Mouse (Mus musculus): ENCODE results near the gene Wnt9b. TPM values are rescaled to one million over a fixed set of nuclear protein-coding genes. Genes with fewer than 3 reads are reported as not detected.
A peak's percentile ranks its signal among the peaks of the same experiment; 100 is the strongest.
"Not testable (repeated sequence)": the region's sequence is repeated elsewhere in the genome, so short reads cannot be mapped to it uniquely, and the experiment has no call there.

The Wnt9b gene
- total RNA-seq (2014; fragmentation: Nextera tagmentation) (not detected in 2 replicates), total RNA-seq (2017) (not detected in 2 replicates)

GRCm38 (mm10) chr11:103749306-103750089 lies at the start of gene Wnt9b:
Gene Wnt9b, minus strand, starts transcription at chr11:103749821.
- peak; percentile 21; the same call in 1 of the 2 replicates for ATAC-seq (replicated peaks; ENCODE audit: poor library complexity, severe bottlenecking)

- no peak for ATAC-seq (replicated peaks; ENCODE audit: poor library complexity, severe bottlenecking)
Measured at GRCm38 (mm10) chr11:103789951-103790350, 40.3 kb upstream of the Wnt9b start.

GRCm38 (mm10) chr11:103780152-103780551 lies 30.5 kb upstream of the Wnt9b start:
- ATAC-seq (replicated peaks; ENCODE audit: poor library complexity, severe bottlenecking), result no peak

- 0 out of 2 replicates have a peak, but pooled peaks have one; percentile 7 for ATAC-seq (replicated peaks; ENCODE audit: poor library complexity, severe bottlenecking)
Measured at GRCm38 (mm10) chr11:103774228-103774530, 24.6 kb upstream of the Wnt9b start.

- peak; percentile 28; the same call in 1 of the 2 replicates for ATAC-seq (replicated peaks; ENCODE audit: poor library complexity, severe bottlenecking)
Measured at GRCm38 (mm10) chr11:103773387-103774227, 24.0 kb upstream of the Wnt9b start, which contains the start of gene Wnt3. Gene Wnt3, plus strand, starts transcription at chr11:103774150.

GRCm38 (mm10) chr11:103772505-103773386 lies 23.1 kb upstream of the Wnt9b start:
- no peak for ATAC-seq (replicated peaks; ENCODE audit: poor library complexity, severe bottlenecking)

GRCm38 (mm10) chr11:103771160-103771817 lies 21.7 kb upstream of the Wnt9b start:
- no peak for ATAC-seq (replicated peaks; ENCODE audit: poor library complexity, severe bottlenecking)

GRCm38 (mm10) chr11:103765556-103766011 lies 16.0 kb upstream of the Wnt9b start:
- ATAC-seq (replicated peaks; ENCODE audit: poor library complexity, severe bottlenecking), result no peak

GRCm38 (mm10) chr11:103764601-103765000 lies 15.0 kb upstream of the Wnt9b start:
- ATAC-seq (replicated peaks; ENCODE audit: poor library complexity, severe bottlenecking), result no peak

- ATAC-seq (replicated peaks; ENCODE audit: poor library complexity, severe bottlenecking), result peak; percentile 76
Measured at GRCm38 (mm10) chr11:103763410-103764163, 14.0 kb upstream of the Wnt9b start.

GRCm38 (mm10) chr11:103760891-103761290 lies 11.3 kb upstream of the Wnt9b start:
- ATAC-seq (replicated peaks; ENCODE audit: poor library complexity, severe bottlenecking), result not testable (repeated sequence)

- no peak for ATAC-seq (replicated peaks; ENCODE audit: poor library complexity, severe bottlenecking)
Measured at GRCm38 (mm10) chr11:103760101-103760500, 10.5 kb upstream of the Wnt9b start.

- ATAC-seq (replicated peaks; ENCODE audit: poor library complexity, severe bottlenecking), result peak; percentile 89
Measured at GRCm38 (mm10) chr11:103758706-103759105, 9.1 kb upstream of the Wnt9b start.

GRCm38 (mm10) chr11:103758054-103758453 lies 8.4 kb upstream of the Wnt9b start:
- no peak for ATAC-seq (replicated peaks; ENCODE audit: poor library complexity, severe bottlenecking)

- peak; percentile 89 for ATAC-seq (replicated peaks; ENCODE audit: poor library complexity, severe bottlenecking)
Measured at GRCm38 (mm10) chr11:103750612-103751011, 991 bp upstream of the Wnt9b start.

GRCm38 (mm10) chr11:103735046-103735781 lies 14.4 kb downstream of the Wnt9b start:
- ATAC-seq (replicated peaks; ENCODE audit: poor library complexity, severe bottlenecking), result no peak

- no peak for ATAC-seq (replicated peaks; ENCODE audit: poor library complexity, severe bottlenecking)
Measured at GRCm38 (mm10) chr11:103734411-103735045, 15.1 kb downstream of the Wnt9b start.

- ATAC-seq (replicated peaks; ENCODE audit: poor library complexity, severe bottlenecking), result no peak
Measured at GRCm38 (mm10) chr11:103733961-103734360, 15.7 kb downstream of the Wnt9b start.

All from granulocyte monocyte progenitor cell, adult 5-6 weeks (primary cell).